Mouse (Mus musculus): ENCODE results near the gene Glt8d2.
A peak's percentile ranks its signal among the peaks of the same experiment; 100 is the strongest.

Gene Glt8d2

GRCm38 (mm10) chr10:82690494-82690893 is at the start of gene Glt8d2:
TSS of gene Glt8d2 (minus strand) at chr10:82690650.
- peak; percentile 55 to 58 for DNase-seq

GRCm38 (mm10) chr10:82699296-82699941 is 9.0 kb upstream of the Glt8d2 start:
- DNase-seq, result peak; percentile 15 to 28

- peak; percentile 89 to 92 for DNase-seq
Measured at GRCm38 (mm10) chr10:82698712-82699261, 8.3 kb upstream of the Glt8d2 start.

GRCm38 (mm10) chr10:82697305-82697898 is 7.0 kb upstream of the Glt8d2 start:
- DNase-seq, result peak; percentile 30 to 74

GRCm38 (mm10) chr10:82696453-82697079 is 6.1 kb upstream of the Glt8d2 start:
- peak; percentile 8 to 24 for DNase-seq

GRCm38 (mm10) chr10:82695956-82696355 is 5.5 kb upstream of the Glt8d2 start, which contains the start of gene Hcfc2:
TSS of gene Hcfc2 (plus strand) at chr10:82696160.
- DNase-seq, result no peak

GRCm38 (mm10) chr10:82689681-82690211 is 704 bp downstream of the Glt8d2 start:
- peak; percentile 19 to 41 for DNase-seq

GRCm38 (mm10) chr10:82685440-82685839 is 5.0 kb downstream of the Glt8d2 start:
- no peak for DNase-seq

GRCm38 (mm10) chr10:82681639-82682038 is 8.8 kb downstream of the Glt8d2 start:
- no peak for DNase-seq

- DNase-seq, result no peak
Measured at GRCm38 (mm10) chr10:82680769-82681168, 9.7 kb downstream of the Glt8d2 start.

- DNase-seq, result no peak
Measured at GRCm38 (mm10) chr10:82676949-82677348, 13.5 kb downstream of the Glt8d2 start.

GRCm38 (mm10) chr10:82670205-82670604 is 20.2 kb downstream of the Glt8d2 start:
- DNase-seq, result no peak

- DNase-seq, result peak; percentile 84 to 88
Measured at GRCm38 (mm10) chr10:82666436-82667234, 23.8 kb downstream of the Glt8d2 start.

GRCm38 (mm10) chr10:82665951-82666350 is 24.5 kb downstream of the Glt8d2 start:
- no peak for DNase-seq

GRCm38 (mm10) chr10:82663289-82663688 is 27.2 kb downstream of the Glt8d2 start:
- DNase-seq, result no peak

- DNase-seq, result no peak
Measured at GRCm38 (mm10) chr10:82662267-82662990, 28.0 kb downstream of the Glt8d2 start.

GRCm38 (mm10) chr10:82661820-82662219 is 28.6 kb downstream of the Glt8d2 start:
- DNase-seq, result no peak

GRCm38 (mm10) chr10:82654581-82654980 is 35.9 kb downstream of the Glt8d2 start:
- DNase-seq, result no peak

- no peak for DNase-seq
Measured at GRCm38 (mm10) chr10:82652625-82653024, 37.8 kb downstream of the Glt8d2 start.

- no peak for DNase-seq
Measured at GRCm38 (mm10) chr10:82651221-82651620, 39.2 kb downstream of the Glt8d2 start.

GRCm38 (mm10) chr10:82647205-82647811 is 43.1 kb downstream of the Glt8d2 start:
- DNase-seq, result no peak

All from lung, adult 18-20 months (tissue).